Mouse (Mus musculus) heart, embryonic 15.5 days (tissue): ENCODE results near the gene Mei1. TPM values are rescaled to one million over a fixed set of nuclear protein-coding genes. Genes with fewer than 3 reads are reported as not detected.

Experiments
- ATAC-seq: fragments of 200-750 bp; cut with Nextera tagmentation; replicated peaks from 2 replicates; pipeline ENCODE4 v1.8.0; 2017; ENCODE audit warnings: low read depth, moderate TSS enrichment; ENCODE audit not compliant: insufficient number of reproducible peaks, insufficient read depth, low FRiP score
- H3K27ac ChIP-seq: fragments of 300-500 bp; sonication (generic); 2 replicates; pipeline ENCODE4 v1.5.1; 2015; ENCODE audit warnings: mild to moderate bottlenecking, inconsistent platforms
- H3K27me3 ChIP-seq: fragments of 300-500 bp; sonication (generic); 2 replicates; pipeline ENCODE4 v1.6.1; 2015; ENCODE audit warnings: inconsistent platforms
- H3K36me3 ChIP-seq: fragments of 300-500 bp; sonication (generic); 2 replicates; pipeline ENCODE4 v1.6.1; 2015; ENCODE audit warnings: mild to moderate bottlenecking, inconsistent platforms
- H3K4me1 ChIP-seq: fragments of 300-500 bp; sonication (generic); replicated peaks from 2 replicates; pipeline ENCODE4 v1.6.1; 2015; ENCODE audit warnings: inconsistent platforms
- H3K4me2 ChIP-seq: fragments of 300-500 bp; sonication (generic); 2 replicates; pipeline ENCODE4 v1.6.1; 2015; ENCODE audit warnings: inconsistent platforms, mild to moderate bottlenecking, moderate library complexity
- H3K4me3 ChIP-seq: fragments of 300-500 bp; sonication (generic); 2 replicates; pipeline ENCODE4 v1.5.1; 2015; ENCODE audit warnings: mild to moderate bottlenecking, inconsistent platforms
- H3K9ac ChIP-seq: fragments of 300-500 bp; sonication (generic); 2 replicates; pipeline ENCODE4 v1.6.1; 2015; ENCODE audit warnings: mild to moderate bottlenecking, inconsistent platforms
- H3K9me3 ChIP-seq: fragments of 300-500 bp; sonication (generic); replicated peaks from 2 replicates; pipeline ENCODE4 v1.6.1; 2016; ENCODE audit warnings: inconsistent platforms
- WGBS: fragments of 180-500 bp; shearing (Covaris S2); methylation state at CpG from one replicate; pipeline ENCODE4 v1.1.7; 2015; ENCODE audit warnings: mixed read lengths; 5-methylcytosine and 5-hydroxymethylcytosine counted together
- polyA plus RNA-seq: library from polyadenylated mRNA; unstranded; fragments of >200 nt; fragmentation: Nextera tagmentation; extraction: Ambion mirVana; gene quantifications from 2 replicates; pipeline ENCODE4 v1.2.1, GENCODE M21; 2015

The Mei1 gene
- polyA plus RNA-seq, 1 experiment from 2014 or later = not detected

- peak overlapping the region; percentile 95 for H3K9ac ChIP-seq
- H3K4me1 ChIP-seq = peaks cover 12% of the 10 kb centered on the region
- peak overlapping the region; percentile 96 for H3K4me3 ChIP-seq
- peak overlapping the region; percentile 92 for H3K4me2 ChIP-seq
- H3K27ac ChIP-seq = no peak overlapping the region; the same call in 1 of the 2 replicates
- ATAC-seq = peak; percentile 40; the same call in 1 of the 2 replicates
- peaks cover 13% of the 10 kb centered on the region; the same call in 1 of the 2 replicates for H3K36me3 ChIP-seq
- 2% methylated on average over 26 of the region's 26 CpGs for WGBS
- no peaks in the 10 kb centered on the region for H3K27me3 ChIP-seq
- no peaks in the 10 kb centered on the region for H3K9me3 ChIP-seq
Observed at GRCm38 (mm10) chr15:82046246-82046891, 23.4 kb upstream of the Mei1 start.

GRCm38 (mm10) chr15:82047080-82047883, 22.5 kb upstream of the Mei1 start, which contains the start of gene Snu13:
Snu13 (minus strand) TSS chr15:82047598.
- peaks cover 12% of the 10 kb centered on the region for H3K4me1 ChIP-seq
- no peaks in the 10 kb centered on the region for H3K9me3 ChIP-seq
- H3K9ac ChIP-seq = peak within 1 kb of the TSS; percentile 95
- peak within 1 kb of the TSS; percentile 96 for H3K4me3 ChIP-seq
- H3K4me2 ChIP-seq = peak within 1 kb of the TSS; percentile 92
- H3K27ac ChIP-seq = peak within 1 kb of the TSS; percentile 95
- WGBS = under 1% methylated on average over 73 of the region's 74 CpGs
- H3K27me3 ChIP-seq = no peaks in the 10 kb centered on the region
- peaks cover 12% of the 10 kb centered on the region; the same call in 1 of the 2 replicates for H3K36me3 ChIP-seq
- ATAC-seq = peak; percentile 84

DNA sequence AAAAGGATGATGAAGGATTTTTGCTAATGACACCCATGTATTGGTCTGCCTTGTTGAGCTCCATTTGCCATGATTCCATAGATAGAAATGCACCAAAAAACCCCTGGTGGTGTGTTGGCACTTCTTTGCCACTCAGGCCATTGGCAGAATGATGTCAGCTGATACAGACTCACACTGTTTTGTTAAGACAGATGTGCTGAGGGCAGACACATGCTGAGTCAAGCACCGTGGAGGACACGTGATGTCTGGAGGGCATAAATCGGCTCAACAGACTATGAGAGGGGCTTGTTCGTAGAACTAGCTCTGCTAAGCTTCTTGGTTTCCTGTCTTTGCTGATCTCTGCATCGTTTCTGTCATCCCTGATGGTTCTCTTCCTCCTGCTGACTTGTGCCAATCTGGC, 17.3 kb upstream of the Mei1 start:
- Histone ChIP-seq H3K9me3 (no peaks in the 10 kb centered on the region), H3K4me1 (no peaks in the 10 kb centered on the region), H3K27me3 (peaks cover 3% of the 10 kb centered on the region; the same call in 1 of the 2 replicates), H3K9ac (no peak overlapping the region), H3K27ac (no peak overlapping the region), H3K36me3 (no peaks in the 10 kb centered on the region), H3K4me3 (no peak overlapping the region), H3K4me2 (no peak overlapping the region)
- WGBS = 67% methylated on average over 5 of the region's 5 CpGs
- no peak for ATAC-seq

GRCm38 (mm10) chr15:82058719-82059201, 11.0 kb upstream of the Mei1 start, which contains the start of gene 4930407I10Rik:
4930407I10Rik (plus strand) TSS chr15:82059151.
- no peak for ATAC-seq
- 66% methylated on average over 1 of the region's 1 CpGs for WGBS
- Histone ChIP-seq H3K4me3 (no peak within 1 kb of the TSS), H3K27me3 (peaks cover 28% of the 10 kb centered on the region), H3K4me2 (no peak within 1 kb of the TSS), H3K4me1 (no peaks in the 10 kb centered on the region), H3K27ac (no peak within 1 kb of the TSS), H3K9ac (no peak within 1 kb of the TSS), H3K9me3 (no peaks in the 10 kb centered on the region), H3K36me3 (no peaks in the 10 kb centered on the region)

DNA sequence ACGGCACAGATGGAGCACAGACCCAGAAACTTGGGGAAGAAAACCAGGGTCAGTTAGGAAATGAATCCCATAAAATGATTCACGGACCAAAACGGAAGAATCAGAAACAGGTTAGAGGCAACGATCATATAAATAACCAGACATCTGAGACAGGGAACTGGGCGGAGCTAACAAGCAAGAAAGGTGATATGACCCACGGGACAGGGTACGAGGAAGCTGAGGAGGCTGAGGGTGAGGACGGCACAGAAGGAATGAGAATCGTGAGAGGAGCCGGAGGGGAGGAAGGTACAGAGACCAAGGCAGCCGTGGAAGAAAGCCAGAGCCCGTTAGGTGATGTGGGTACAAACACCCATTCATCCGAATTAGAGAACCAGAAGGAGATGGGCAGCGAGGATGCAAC, 5.9 kb upstream of the Mei1 start:
- Histone ChIP-seq H3K4me3 (no peak overlapping the region), H3K4me1 (no peaks in the 10 kb centered on the region), H3K36me3 (no peaks in the 10 kb centered on the region), H3K27me3 (peaks cover 60% of the 10 kb centered on the region), H3K4me2 (no peak overlapping the region), H3K9me3 (no peaks in the 10 kb centered on the region), H3K9ac (no peak overlapping the region), H3K27ac (no peak overlapping the region)
- 59% methylated on average over 14 of the region's 14 CpGs for WGBS
- no peak for ATAC-seq

DNA sequence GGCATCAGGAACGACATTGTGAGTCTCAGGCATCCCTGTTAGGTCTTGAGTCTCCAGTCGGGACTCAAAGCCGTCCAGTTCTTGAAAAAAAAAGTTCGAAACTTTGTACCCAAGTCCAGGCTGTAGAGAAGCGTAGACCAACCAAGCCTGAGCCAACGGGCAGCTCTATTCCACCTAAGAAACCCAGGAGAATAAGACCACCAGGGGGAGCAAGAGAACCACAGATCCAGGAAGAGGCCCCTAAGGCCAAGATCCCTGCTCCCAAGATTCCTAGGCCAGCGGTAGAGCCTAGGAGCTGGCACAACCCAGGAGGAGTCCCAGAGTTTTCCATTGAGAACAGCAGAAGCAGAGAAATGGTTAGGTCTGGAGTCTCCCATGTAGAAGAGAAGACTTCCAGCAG, 4.3 kb upstream of the Mei1 start:
- H3K4me2 ChIP-seq = no peak overlapping the region
- ATAC-seq = no peak

DNA sequence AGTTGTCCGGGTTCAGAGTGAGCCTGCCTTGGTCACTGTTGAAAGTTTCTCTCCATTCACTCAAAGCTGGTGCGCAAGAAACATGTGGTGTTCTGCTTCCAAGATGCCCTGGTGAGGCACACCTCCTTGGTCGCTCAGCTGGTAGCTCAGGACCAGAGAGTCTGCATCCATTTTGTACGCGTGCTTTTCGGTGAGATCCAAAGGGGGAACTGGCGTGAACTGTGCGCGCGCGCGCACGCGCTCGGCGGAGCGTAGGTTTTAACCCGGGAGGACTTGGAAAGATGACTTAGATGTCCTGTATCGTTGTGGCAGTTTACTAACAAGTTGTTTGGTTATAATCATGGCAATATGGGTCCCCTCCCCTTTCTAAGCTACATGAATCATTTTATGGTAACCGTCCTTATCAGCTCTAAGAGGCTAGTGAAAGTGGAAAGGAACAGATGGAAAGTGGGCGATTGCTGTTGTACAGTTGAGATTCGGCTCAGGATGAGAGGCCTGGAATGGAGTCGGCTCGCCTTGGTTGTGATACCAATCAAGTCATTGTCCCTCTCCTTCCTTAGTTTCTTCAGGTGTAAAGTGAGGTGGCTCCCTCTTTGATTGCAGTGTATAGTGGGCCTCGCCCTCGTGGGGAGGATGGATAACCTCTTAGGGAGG, 2.1 kb downstream of the Mei1 start:
- Histone ChIP-seq H3K4me2 (no peak overlapping the region), H3K9ac (no peak overlapping the region), H3K9me3 (no peaks in the 10 kb centered on the region), H3K4me1 (peaks cover 5% of the 10 kb centered on the region; the same call in 1 of the 2 replicates), H3K27me3 (peaks cover 50% of the 10 kb centered on the region), H3K27ac (no peak overlapping the region), H3K36me3 (no peaks in the 10 kb centered on the region), H3K4me3 (no peak overlapping the region)
- 86% methylated on average over 26 of the region's 26 CpGs for WGBS
- ATAC-seq = no peak

More for the DNA sequence above, 4.3 kb upstream of the Mei1 start:
- Histone ChIP-seq H3K36me3 (no peaks in the 10 kb centered on the region), H3K4me3 (no peak overlapping the region), H3K9me3 (no peaks in the 10 kb centered on the region), H3K9ac (no peak overlapping the region), H3K4me1 (peaks cover 5% of the 10 kb centered on the region; the same call in 1 of the 2 replicates), H3K27me3 (peaks cover 76% of the 10 kb centered on the region), H3K27ac (no peak overlapping the region)
- 14% methylated on average over 7 of the region's 7 CpGs for WGBS

GRCm38 (mm10) chr15:82073490-82073889, 3.7 kb downstream of the Mei1 start:
- no peak overlapping the region for H3K9ac ChIP-seq

GRCm38 (mm10) chr15:82079883-82080282, 10.1 kb downstream of the Mei1 start:
- Histone ChIP-seq H3K36me3 (no peaks in the 10 kb centered on the region), H3K9ac (no peak overlapping the region), H3K9me3 (no peaks in the 10 kb centered on the region), H3K4me3 (no peak overlapping the region), H3K4me1 (no peaks in the 10 kb centered on the region), H3K27me3 (peaks cover 17% of the 10 kb centered on the region), H3K4me2 (no peak overlapping the region), H3K27ac (no peak overlapping the region)
- no peak for ATAC-seq
- 46% methylated on average over 10 of the region's 10 CpGs for WGBS

More at GRCm38 (mm10) chr15:82073490-82073889, 3.7 kb downstream of the Mei1 start:
- no peak overlapping the region for H3K4me3 ChIP-seq
- H3K36me3 ChIP-seq = no peaks in the 10 kb centered on the region
- WGBS = 64% methylated on average over 7 of the region's 7 CpGs
- H3K27ac ChIP-seq = no peak overlapping the region
- no peak overlapping the region for H3K4me2 ChIP-seq
- peaks cover 5% of the 10 kb centered on the region; the same call in 1 of the 2 replicates for H3K4me1 ChIP-seq
- peaks cover 39% of the 10 kb centered on the region for H3K27me3 ChIP-seq
- no peak for ATAC-seq
- H3K9me3 ChIP-seq = no peaks in the 10 kb centered on the region

- H3K27me3 ChIP-seq = peaks cover 23% of the 10 kb centered on the region
- 21% methylated on average over 7 of the region's 7 CpGs for WGBS
Observed at GRCm38 (mm10) chr15:82081161-82081560, 11.4 kb downstream of the Mei1 start.

DNA sequence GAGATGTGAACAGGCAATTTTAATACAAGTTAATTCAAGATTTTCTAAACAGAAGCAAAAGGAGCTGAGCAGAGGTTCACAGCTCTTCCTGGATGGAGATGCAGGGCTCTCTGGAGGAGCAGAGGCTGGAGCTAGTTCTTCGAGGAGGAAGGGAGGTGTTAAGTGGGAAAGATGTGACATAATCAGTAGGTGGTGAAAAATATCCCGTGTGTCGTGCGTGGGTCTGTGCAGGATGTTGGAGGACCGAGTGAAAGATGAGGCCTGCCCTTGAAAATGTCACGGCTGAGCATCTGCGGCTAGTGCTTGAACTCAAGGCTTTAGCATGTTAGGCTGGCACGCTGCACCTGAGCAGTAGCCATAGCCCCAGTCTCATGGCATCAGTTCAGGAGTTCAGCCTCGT, 15.8 kb downstream of the Mei1 start:
- H3K27ac ChIP-seq = no peak overlapping the region
- no peaks in the 10 kb centered on the region for H3K36me3 ChIP-seq
- 70% methylated on average over 9 of the region's 9 CpGs for whole genome bisulfite sequencing
- peaks cover 32% of the 10 kb centered on the region for H3K27me3 ChIP-seq
- H3K9me3 ChIP-seq = no peaks in the 10 kb centered on the region
- H3K4me1 ChIP-seq = no peaks in the 10 kb centered on the region
- H3K4me3 ChIP-seq = no peak overlapping the region
- ATAC-seq = no peak
- H3K4me2 ChIP-seq = no peak overlapping the region
- no peak overlapping the region for H3K9ac ChIP-seq

More at GRCm38 (mm10) chr15:82081161-82081560, 11.4 kb downstream of the Mei1 start:
- H3K27ac ChIP-seq = no peak overlapping the region
- no peak overlapping the region for H3K4me3 ChIP-seq
- ATAC-seq = no peak
- no peaks in the 10 kb centered on the region for H3K4me1 ChIP-seq
- H3K9me3 ChIP-seq = no peaks in the 10 kb centered on the region
- H3K9ac ChIP-seq = no peak overlapping the region
- no peaks in the 10 kb centered on the region for H3K36me3 ChIP-seq
- H3K4me2 ChIP-seq = no peak overlapping the region
